Mouse (Mus musculus) hindbrain, embryonic 10.5 days (tissue): ENCODE data around the gene Psmb9. TPM values are rescaled to one million over a fixed set of nuclear protein-coding genes. Genes with fewer than 3 reads are reported as not detected.
A peak's percentile ranks its signal among the peaks of the same experiment; 100 is the strongest.
"Not testable (repeated sequence)": the region's sequence is repeated elsewhere in the genome, so short reads cannot be mapped to it uniquely, and the experiment has no call there.

Source experiments
- DNase-seq: peaks from one replicate; pipeline ENCODE4 v3.0.0-alpha.2; 2017; ENCODE audit warnings: low spot score
- H3K27ac ChIP-seq: fragments of 300-500 bp; sonication (generic); 2 replicates; pipeline ENCODE4 v1.5.1; 2016; ENCODE audit warnings: mild to moderate bottlenecking, moderate library complexity
- H3K27me3 ChIP-seq: fragments of 300-500 bp; sonication (generic); 2 replicates; pipeline ENCODE4 v1.6.1; 2016; ENCODE audit warnings: mild to moderate bottlenecking; ENCODE audit not compliant: poor library complexity, insufficient read depth, severe bottlenecking
- H3K36me3 ChIP-seq: fragments of 300-500 bp; sonication (generic); 2 replicates; pipeline ENCODE4 v1.6.1; 2016; ENCODE audit warnings: mild to moderate bottlenecking, moderate library complexity
- H3K4me1 ChIP-seq: fragments of 300-500 bp; sonication (generic); replicated peaks from 2 replicates; pipeline ENCODE4 v1.6.1; 2016; ENCODE audit warnings: mild to moderate bottlenecking
- H3K4me3 ChIP-seq: fragments of 300-500 bp; sonication (generic); 2 replicates; pipeline ENCODE4 v1.5.1; 2016; ENCODE audit warnings: mild to moderate bottlenecking, moderate library complexity
- H3K9me3 ChIP-seq: fragments of 300-500 bp; sonication (generic); 2 replicates; pipeline ENCODE4 v1.6.1; 2016; ENCODE audit warnings: mild to moderate bottlenecking, moderate library complexity
- WGBS: fragments of 180-500 bp; shearing (Covaris S2); methylation state at CpG from one replicate; pipeline ENCODE4 v1.1.7; 2016; 5-methylcytosine and 5-hydroxymethylcytosine counted together
- polyA plus RNA-seq: library from polyadenylated mRNA; unstranded; fragments of >200 nt; fragmentation: Nextera tagmentation; extraction: Ambion mirVana; gene quantifications from 2 replicates; pipeline ENCODE4 v1.2.1, GENCODE M21; 2016

Gene Psmb9
- 0.66 and 0.97 TPM in 2 replicates for polyA plus RNA-seq

GRCm38 (mm10) chr17:34187261-34187916, at the start of gene Psmb9, which contains the start of gene Tap1:
Gene Psmb9, minus strand, starts transcription at chr17:34187764.
Gene Tap1, plus strand, starts transcription at chr17:34187553.
- Histone ChIP-seq H3K27ac (peak within 1 kb of the TSS; percentile 57), H3K4me1 (peaks cover 19% of the 10 kb centered on the region), H3K4me3 (peak within 1 kb of the TSS; percentile 56), H3K36me3 (no peaks in the 10 kb centered on the region), H3K27me3 (peaks cover 92% of the 10 kb centered on the region), H3K9me3 (no peaks in the 10 kb centered on the region)
- under 1% methylated on average over 46 of the region's 46 CpGs for WGBS
- peak; percentile 92 for DNase-seq

GRCm38 (mm10) chr17:34236691-34237090, 49.1 kb upstream of the Psmb9 start:
- Histone ChIP-seq H3K27me3 (no peaks in the 10 kb centered on the region), H3K36me3 (no peaks in the 10 kb centered on the region), H3K9me3 (peaks cover 5% of the 10 kb centered on the region; the same call in 1 of the 2 replicates), H3K4me3 (no peak overlapping the region), H3K4me1 (no peaks in the 10 kb centered on the region), H3K27ac (no peak overlapping the region)
- 84% methylated on average over 5 of the region's 5 CpGs for WGBS
- DNase-seq = no peak

GRCm38 (mm10) chr17:34234926-34235325, 47.4 kb upstream of the Psmb9 start:
- Histone ChIP-seq H3K27me3 (no peaks in the 10 kb centered on the region), H3K4me3 (no peak overlapping the region), H3K9me3 (0 out of 2 replicates have a peak, but pooled peaks cover 3% of the 10 kb centered on the region), H3K36me3 (no peaks in the 10 kb centered on the region), H3K27ac (no peak overlapping the region), H3K4me1 (no peaks in the 10 kb centered on the region)
- DNase-seq = peak; percentile 43
- WGBS = 55% methylated on average over 9 of the region's 9 CpGs

GRCm38 (mm10) chr17:34232021-34232420, 44.5 kb upstream of the Psmb9 start:
- DNase-seq, H3K27me3 ChIP-seq, H3K27ac ChIP-seq, H3K9me3 ChIP-seq, H3K4me1 ChIP-seq, H3K36me3 ChIP-seq, H3K4me3 ChIP-seq: not testable (repeated sequence)
- 85% methylated on average over 7 of the region's 7 CpGs for WGBS

- not testable (repeated sequence) for H3K4me1 ChIP-seq, H3K36me3 ChIP-seq, H3K27ac ChIP-seq, H3K9me3 ChIP-seq, DNase-seq, H3K4me3 ChIP-seq, H3K27me3 ChIP-seq
- 97% methylated on average over 9 of the region's 9 CpGs for whole genome bisulfite sequencing
These were observed 43.4 kb upstream of the Psmb9 start for GRCm38 (mm10) chr17:34230971-34231370.

- not testable (repeated sequence) for H3K4me3 ChIP-seq, H3K27me3 ChIP-seq, DNase-seq, H3K36me3 ChIP-seq, H3K4me1 ChIP-seq, H3K27ac ChIP-seq
- 97% methylated on average over 17 of the region's 23 CpGs for WGBS
- peaks cover 13% of the 10 kb centered on the region for H3K9me3 ChIP-seq
These were observed 38.3 kb upstream of the Psmb9 start for GRCm38 (mm10) chr17:34225911-34226310.

GRCm38 (mm10) chr17:34225426-34225825, 37.9 kb upstream of the Psmb9 start:
- no peak for DNase-seq
- Histone ChIP-seq H3K36me3 (no peaks in the 10 kb centered on the region), H3K27me3 (no peaks in the 10 kb centered on the region), H3K4me3 (no peak overlapping the region), H3K4me1 (no peaks in the 10 kb centered on the region), H3K27ac (no peak overlapping the region), H3K9me3 (peaks cover 13% of the 10 kb centered on the region)
- 96% methylated on average over 8 of the region's 8 CpGs for WGBS

GRCm38 (mm10) chr17:34224816-34225215, 37.3 kb upstream of the Psmb9 start:
- peaks cover 13% of the 10 kb centered on the region for H3K9me3 ChIP-seq
- no peaks in the 10 kb centered on the region for H3K27me3 ChIP-seq
- no peaks in the 10 kb centered on the region for H3K4me1 ChIP-seq
- H3K27ac ChIP-seq = no peak overlapping the region
- WGBS = 94% methylated on average over 3 of the region's 3 CpGs
- H3K4me3 ChIP-seq = no peak overlapping the region
- H3K36me3 ChIP-seq = no peaks in the 10 kb centered on the region
- DNase-seq = no peak

- H3K9me3 ChIP-seq = peaks cover 20% of the 10 kb centered on the region
- not testable (repeated sequence) for H3K4me3 ChIP-seq, H3K27ac ChIP-seq, H3K36me3 ChIP-seq, H3K4me1 ChIP-seq, H3K27me3 ChIP-seq, DNase-seq
- 93% methylated on average over 8 of the region's 16 CpGs for WGBS
These were observed 32.8 kb upstream of the Psmb9 start for GRCm38 (mm10) chr17:34220401-34220800.

GRCm38 (mm10) chr17:34219801-34220200, 32.2 kb upstream of the Psmb9 start:
- not testable (repeated sequence) for H3K27ac ChIP-seq, DNase-seq, H3K4me3 ChIP-seq, H3K36me3 ChIP-seq, H3K4me1 ChIP-seq
- H3K9me3 ChIP-seq = peaks cover 14% of the 10 kb centered on the region
- WGBS = 92% methylated on average over 6 of the region's 7 CpGs
- H3K27me3 ChIP-seq = peaks cover 12% of the 10 kb centered on the region

GRCm38 (mm10) chr17:34219096-34219495, 31.5 kb upstream of the Psmb9 start:
- not testable (repeated sequence) for H3K27ac ChIP-seq, DNase-seq, H3K36me3 ChIP-seq, H3K4me1 ChIP-seq, H3K4me3 ChIP-seq, H3K9me3 ChIP-seq
- 91% methylated on average over 9 of the region's 11 CpGs for WGBS
- H3K27me3 ChIP-seq = peaks cover 19% of the 10 kb centered on the region

- H3K9me3 ChIP-seq = peaks cover 8% of the 10 kb centered on the region
- no peak overlapping the region for H3K27ac ChIP-seq
- WGBS = 92% methylated on average over 11 of the region's 11 CpGs
- peaks cover 23% of the 10 kb centered on the region for H3K27me3 ChIP-seq
- no peaks in the 10 kb centered on the region for H3K4me1 ChIP-seq
- no peak overlapping the region for H3K4me3 ChIP-seq
- no peaks in the 10 kb centered on the region for H3K36me3 ChIP-seq
- DNase-seq = no peak
These were observed 31.1 kb upstream of the Psmb9 start for GRCm38 (mm10) chr17:34218675-34219074.

GRCm38 (mm10) chr17:34217986-34218385, 30.4 kb upstream of the Psmb9 start:
- Histone ChIP-seq H3K9me3 (peaks cover 8% of the 10 kb centered on the region), H3K27me3 (peaks cover 30% of the 10 kb centered on the region), H3K4me1 (no peaks in the 10 kb centered on the region), H3K27ac (no peak overlapping the region), H3K4me3 (no peak overlapping the region), H3K36me3 (no peaks in the 10 kb centered on the region)
- whole genome bisulfite sequencing = 94% methylated on average over 5 of the region's 5 CpGs
- no peak for DNase-seq
